Comparison of ENCODE assay signal across 17 mouse cellular contexts in genomic region chr10:112394399-112394970, GRCm38 (mm10).
DNase-seq lines count a peak whose midpoint lies in the region; ATAC-seq and TF ChIP-seq lines count a peak whose summit lies in the region.
"Had no signal": no experiment of that assay in that cellular context is flagged by ENCODE, and none has a peak within 500 bp of the region (broad histone marks: within the 10 kb centered on the region; RNA-seq: fewer than 3 reads in every experiment).

No protein-coding gene starts in this region.

- no peak for TF ChIP-seq CTCF in liver, postnatal 0 days (IDR thresholded peaks at IDR 0.05; ENCODE audit: low read depth)

- WGBS in hindbrain, embryonic 13.5 days, result 38% methylated on average over 8 of the region's 8 CpGs
- 38% methylated on average over 8 of the region's 8 CpGs for WGBS in midbrain, embryonic 13.5 days
- WGBS in liver, postnatal 0 days (ENCODE audit: insufficient replicate concordance), result 61% methylated on average over 8 of the region's 8 CpGs

- ATAC-seq in hindbrain, embryonic 13.5 days (ENCODE audit: low FRiP score), result peak; percentile 63; the same call in 1 of the 2 replicates
- peak; percentile 93 for ATAC-seq in midbrain, embryonic 13.5 days
- ATAC-seq in liver, postnatal 0 days, result no peak
- ATAC-seq: activated CD4-positive, CD25-positive, alpha-beta regulatory T cell, adult 4 months; intestine, embryonic 16.5 days had no signal

- DNase-seq in embryo, embryonic 10.5 days (ENCODE audit: low spot score), result peak; percentile 18
- DNase-seq in embryo, embryonic 10 days (ENCODE audit: low spot score), result no peak
- peak; percentile 81 for DNase-seq in retina, embryonic 14.5 days (ENCODE audit: low spot score)
- no peak for DNase-seq in heart, postnatal 4 days
- no peak for DNase-seq in lung, postnatal 25 days (ENCODE audit: low spot score)
- DNase-seq in liver, postnatal 0 days, result no peak
- DNase-seq: cerebellum, adult 11 months; gastrocnemius, postnatal 36 days; heart, postnatal 14 days; lung, postnatal 4 days; right cerebral cortex, postnatal 4 days; thymus, adult 18-20 months had no signal

- H3K36me3 ChIP-seq in hindbrain, embryonic 13.5 days, result no peaks in the 10 kb centered on the region
- no peaks in the 10 kb centered on the region for H3K36me3 ChIP-seq in midbrain, embryonic 13.5 days
- H3K36me3 ChIP-seq in liver, postnatal 0 days (replicated peaks; ENCODE audit: insufficient read depth, low read length), result no peaks in the 10 kb centered on the region
- H3K36me3 ChIP-seq: heart, embryonic 10.5 days had no signal

- H3K4me1 ChIP-seq in hindbrain, embryonic 13.5 days (replicated peaks), result peaks cover 9% of the 10 kb centered on the region
- H3K4me1 ChIP-seq in midbrain, embryonic 13.5 days (replicated peaks), result peaks cover 8% of the 10 kb centered on the region
- H3K4me1 ChIP-seq in liver, postnatal 0 days (ENCODE audit: insufficient read depth), result no peaks in the 10 kb centered on the region
- H3K4me1 ChIP-seq: heart, embryonic 10.5 days had no signal

- H3K9me3 ChIP-seq in hindbrain, embryonic 13.5 days, result no peaks in the 10 kb centered on the region
- H3K9me3 ChIP-seq in midbrain, embryonic 13.5 days, result no peaks in the 10 kb centered on the region
- H3K9me3 ChIP-seq in liver, postnatal 0 days (ENCODE audit: low read length), result no peaks in the 10 kb centered on the region
- H3K9me3 ChIP-seq: heart, embryonic 10.5 days had no signal

- H3K4me2 ChIP-seq in hindbrain, embryonic 13.5 days, result no peak overlapping the region
- H3K4me2 ChIP-seq in midbrain, embryonic 13.5 days (replicated peaks), result no peak overlapping the region
- no peak overlapping the region for H3K4me2 ChIP-seq in liver, postnatal 0 days (ENCODE audit: low read depth, low read length)

- no peak for TF ChIP-seq EP300 in liver, postnatal 0 days (IDR thresholded peaks at IDR 0.05; ENCODE audit: low read depth)

- H3K27ac ChIP-seq in hindbrain, embryonic 13.5 days, result peak overlapping the region; percentile 40; the same call in 1 of the 2 replicates
- no peak overlapping the region for H3K27ac ChIP-seq in midbrain, embryonic 13.5 days
- no peak overlapping the region for H3K27ac ChIP-seq in liver, postnatal 0 days (ENCODE audit: low read depth)
- H3K27ac ChIP-seq: heart, embryonic 10.5 days had no signal

- no peaks in the 10 kb centered on the region for H3K27me3 ChIP-seq in hindbrain, embryonic 13.5 days
- H3K27me3 ChIP-seq in midbrain, embryonic 13.5 days, result no peaks in the 10 kb centered on the region
- H3K27me3 ChIP-seq in liver, postnatal 0 days (ENCODE audit: insufficient read depth, low read length), result no peaks in the 10 kb centered on the region

- H3K4me3 ChIP-seq in hindbrain, embryonic 13.5 days, result no peak overlapping the region
- no peak overlapping the region for H3K4me3 ChIP-seq in midbrain, embryonic 13.5 days (replicated peaks)
- no peak overlapping the region for H3K4me3 ChIP-seq in liver, postnatal 0 days (ENCODE audit: low read depth, low read length)
- H3K4me3 ChIP-seq: heart, embryonic 10.5 days had no signal

- H3K9ac ChIP-seq in hindbrain, embryonic 13.5 days, result no peak overlapping the region
- H3K9ac ChIP-seq in midbrain, embryonic 13.5 days (replicated peaks), result no peak overlapping the region
- H3K9ac ChIP-seq in liver, postnatal 0 days (replicated peaks), result no peak overlapping the region

Comparison
In these comparisons a context has a peak if more than half of its experiments do, and no peak if none do; other contexts are left out.
1. DNase-seq: peak in embryo, embryonic 10.5 days (single experiment) and retina, embryonic 14.5 days (single experiment); none in embryo, embryonic 10 days (single experiment), heart, postnatal 4 days (single experiment), lung, postnatal 25 days (single experiment) and liver, postnatal 0 days (single experiment).